Mouse (Mus musculus) Patski (cell line): ENCODE measurements around the gene Gm4969. TPM values are rescaled to one million over a fixed set of nuclear protein-coding genes. Genes with fewer than 3 reads are reported as not detected.
"Not testable (repeated sequence)": the region's sequence is repeated elsewhere in the genome, so short reads cannot be mapped to it uniquely, and the experiment has no call there.

Experiments
- ATAC-seq: fragments of 100-300 bp; one replicate; pipeline ENCODE4 v1.8.0; 2021
- CTCF ChIA-PET: fragments of 350-600 bp; sonication (Branson Sonifier 250); formaldehyde crosslinking; loops from one replicate; lab custom pipeline; 2022; ENCODE audit warnings: inconsistent platforms; lab: Charles Lee
- POLR2A ChIA-PET: fragments of 350-600 bp; sonication (Branson Sonifier 250); formaldehyde crosslinking; loops from one replicate; lab custom pipeline; 2022; ENCODE audit warnings: antibody characterized with exemption, inconsistent platforms; lab: Charles Lee
- DNase-seq: peaks from one replicate; pipeline ENCODE4 v3.0.0-alpha.2; 2011; ENCODE audit warnings: low read depth, low spot score
- H3K27me3 ChIP-seq: fragments of 371-371 bp; one replicate; pipeline ENCODE4 v1.5.1; 2021
- CTCF ChIP-seq: fragments of 100-300 bp; IDR thresholded peaks from one replicate; pipeline ENCODE4 v1.5.1; 2021
- in situ Hi-C: fragments of 300-500 bp; cut with MboI; formaldehyde crosslinking; loops from 3 replicates; pipeline ENCODE4 v1.11.1; 2018; ENCODE audit warnings: low pct_unique_long_range_greater_than_20kb, mixed read lengths
- polyA plus RNA-seq: library from polyadenylated mRNA; unstranded; gene quantifications from one replicate; pipeline ENCODE4 v1.2.3, GENCODE M21; 2021

The Gm4969 gene
- polyA plus RNA-seq, 1 experiment from 2014 or later, result 0.03 TPM

- ChIA-PET POLR2A (interaction anchor here (3.7 kb wide), 1 partner anchor 16 kb away, joined by 36 read pairs; the partner anchor contains the start of gene Six5), CTCF (interaction anchor here (1.4 to 13.4 kb wide), 2 partner anchors 10 to 21 kb away, joined by 4 to 238 read pairs; partner anchors contain the start of genes Dmpk and Six5)
- TF ChIP-seq CTCF, result no peak
- in situ Hi-C loops, result no loop called here
- ATAC-seq (no peak), DNase-seq (no peak)
- H3K27me3 ChIP-seq, result no peaks in the 10 kb centered on the region
These were observed 40.4 kb downstream of the Gm4969 start for GRCm38 (mm10) chr7:19077761-19078160.

GRCm38 (mm10) chr7:19076586-19076991 is 41.6 kb downstream of the Gm4969 start:
- POLR2A ChIA-PET, result interaction anchor here (0.6 to 3.7 kb wide), 5 partner anchors 8 to 34 kb away, joined by 5 to 36 read pairs (median 9); partner anchors contain the start of gene Six5
- CTCF ChIA-PET, result interaction anchor here (13.4 kb wide), 1 partner anchor 12 kb away, joined by 238 read pairs; the partner anchor contains the start of genes Dmpk and Six5
- H3K27me3 ChIP-seq, result no peaks in the 10 kb centered on the region
- ATAC-seq (peak; percentile 33), DNase-seq (no peak)
- TF ChIP-seq CTCF, result no peak
- in situ Hi-C loops, result no loop called here

DNA sequence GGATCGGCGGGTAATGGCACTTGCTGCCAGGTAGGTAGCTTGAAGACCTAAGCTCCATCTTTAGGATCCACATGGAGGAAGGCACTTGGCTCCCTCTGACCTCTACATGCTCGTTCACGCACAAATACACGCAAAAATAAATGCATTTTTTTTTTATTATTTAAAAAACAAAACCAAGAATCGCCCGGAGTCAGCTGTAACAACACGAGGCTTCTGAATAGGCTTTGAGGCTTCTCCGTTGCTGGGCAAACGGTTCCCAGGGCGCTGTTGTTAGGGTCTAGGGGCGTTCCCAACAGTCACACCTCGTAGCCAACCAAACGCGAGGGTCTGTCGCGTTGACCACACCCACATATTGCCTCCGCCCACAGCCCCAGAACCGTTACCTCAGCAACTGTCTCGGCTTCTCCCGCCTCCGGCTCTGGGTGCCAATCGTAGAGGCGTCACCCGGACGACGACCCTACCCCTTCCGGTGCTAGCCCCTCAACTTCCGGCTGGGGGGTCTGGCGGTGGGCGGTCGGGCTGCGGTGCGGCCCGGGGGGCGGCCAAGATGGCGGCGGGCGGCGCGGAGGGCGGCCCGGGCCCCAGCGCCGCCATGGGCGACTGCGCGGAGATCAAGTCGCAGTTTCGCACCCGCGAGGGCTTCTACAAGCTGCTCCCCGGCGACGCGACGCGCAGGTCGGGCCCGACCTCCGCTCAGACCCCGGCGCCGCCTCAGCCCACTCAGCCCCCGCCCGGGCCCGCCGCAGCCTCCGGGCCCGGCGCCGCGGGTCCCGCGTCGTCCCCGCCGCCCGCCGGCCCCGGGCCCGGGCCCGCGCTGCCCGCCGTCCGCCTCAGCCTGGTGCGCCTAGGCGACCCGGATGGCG is 42.2 kb downstream of the Gm4969 start, which contains the start of gene Dmwd:
TSS of gene Dmwd (plus strand) at position 505 of the 863 bp plus-strand sequence.
- no peaks in the 10 kb centered on the region for H3K27me3 ChIP-seq
- no peak for TF ChIP-seq CTCF
- in situ Hi-C loops, result no loop called here
- ATAC-seq (peak; percentile 95), DNase-seq (peak; percentile 88)
- ChIA-PET CTCF (interaction anchor here (13.4 kb wide), 1 partner anchor 12 kb away, joined by 238 read pairs; the partner anchor contains the start of genes Dmpk and Six5), POLR2A (interaction anchor here (0.6 to 3.7 kb wide), 6 partner anchors 8 to 34 kb away, joined by 4 to 36 read pairs (median 7); partner anchors contain the start of genes Dmpk and Six5)

DNA sequence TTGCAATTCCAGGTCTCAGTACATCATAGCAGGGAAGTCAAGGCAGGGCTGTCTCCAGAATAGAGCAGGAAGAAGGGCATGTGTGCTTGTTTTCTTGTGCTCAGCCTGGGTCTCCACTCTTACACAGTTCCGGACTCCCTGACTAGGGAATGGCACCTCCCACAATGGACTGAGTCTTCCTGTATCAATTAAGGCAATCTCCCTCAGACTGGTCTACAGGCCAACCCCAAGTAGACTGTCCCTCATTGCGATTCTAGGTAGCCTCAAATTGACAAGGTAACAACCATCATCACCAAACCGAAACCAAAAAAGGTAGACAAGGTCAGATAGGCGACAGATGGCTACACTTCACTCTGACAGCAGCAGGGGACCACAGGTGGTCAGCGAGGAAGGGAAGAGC is 42.9 kb downstream of the Gm4969 start:
- ChIA-PET CTCF (interaction anchor here (13.4 kb wide), 1 partner anchor 13 kb away, joined by 238 read pairs; the partner anchor contains the start of genes Dmpk and Six5), POLR2A (interaction anchor here (1.1 to 3.7 kb wide), 4 partner anchors 8 to 18 kb away, joined by 4 to 36 read pairs (median 10); partner anchors contain the start of genes Dmpk and Six5)
- no peaks in the 10 kb centered on the region for H3K27me3 ChIP-seq
- DNase-seq, result no peak
- no peak for TF ChIP-seq CTCF
- in situ Hi-C loops, result no loop called here
- no peak for ATAC-seq

DNA sequence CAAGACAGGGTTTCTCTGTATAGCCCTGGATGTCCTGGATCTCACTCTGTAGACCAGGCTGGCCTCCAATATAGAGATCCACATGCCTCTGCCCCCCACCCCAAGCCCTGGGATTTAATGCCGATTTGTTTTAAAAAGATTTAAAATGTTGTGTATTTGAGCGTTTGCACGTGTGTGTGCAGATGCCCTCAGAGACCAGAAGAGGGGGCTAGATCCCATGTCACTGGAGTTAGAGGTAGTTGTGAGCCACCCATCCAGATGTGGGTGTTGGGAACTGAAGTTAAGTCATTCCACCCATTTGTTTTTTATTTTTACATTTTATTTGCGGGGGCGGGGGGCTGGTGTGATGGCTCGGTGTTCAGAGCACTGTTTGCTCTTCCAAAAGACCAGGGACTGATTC is 43.7 kb downstream of the Gm4969 start:
- in situ Hi-C loops, result no loop called here
- TF ChIP-seq CTCF, result no peak
- H3K27me3 ChIP-seq, result no peaks in the 10 kb centered on the region
- CTCF ChIA-PET, result interaction anchor here (13.4 kb wide), 1 partner anchor 14 kb away, joined by 238 read pairs; the partner anchor contains the start of genes Dmpk and Six5
- ATAC-seq (no peak), DNase-seq (no peak)
- POLR2A ChIA-PET, result interaction anchor here (0.6 kb wide), 1 partner anchor 13 kb away, joined by 3 read pairs; no protein-coding TSS in a partner anchor

GRCm38 (mm10) chr7:19073504-19073903 is 44.7 kb downstream of the Gm4969 start:
- in situ Hi-C loops, result no loop called here
- ATAC-seq (no peak), DNase-seq (no peak)
- TF ChIP-seq CTCF, result no peak
- no peaks in the 10 kb centered on the region for H3K27me3 ChIP-seq
- POLR2A ChIA-PET, result interaction anchor here (1.4 kb wide), 1 partner anchor 18 kb away, joined by 4 read pairs; no protein-coding TSS in a partner anchor
- CTCF ChIA-PET, result interaction anchor here (13.4 kb wide), 1 partner anchor 15 kb away, joined by 238 read pairs; the partner anchor contains the start of genes Dmpk and Six5

DNA sequence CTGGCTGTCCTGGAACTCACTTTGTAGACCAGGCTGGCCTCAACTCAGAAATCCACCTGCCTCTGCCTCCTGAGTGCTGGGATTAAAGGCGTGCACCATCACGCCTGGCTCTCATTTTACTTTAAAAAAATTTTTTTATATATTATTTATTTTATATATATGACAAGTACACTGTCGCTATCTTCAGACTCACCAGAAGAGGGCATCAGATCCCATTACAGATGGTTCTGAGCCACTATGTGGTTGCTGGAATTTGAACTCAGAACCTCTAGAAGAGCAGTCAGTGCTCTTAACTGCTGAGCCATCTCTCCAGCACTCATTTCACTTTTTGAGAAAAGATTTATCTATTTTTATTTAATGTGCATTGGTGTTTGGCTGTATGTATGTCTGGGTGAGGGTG is 47.1 kb downstream of the Gm4969 start:
- ATAC-seq, in situ Hi-C loops, H3K27me3 ChIP-seq, DNase-seq, POLR2A ChIA-PET: not testable (repeated sequence)
- CTCF ChIA-PET, result interaction anchor here (1.1 to 13.4 kb wide), 4 partner anchors 15 to 43 kb away, joined by 3 to 238 read pairs (median 5); partner anchors contain the start of genes Dmpk and Six5

DNA sequence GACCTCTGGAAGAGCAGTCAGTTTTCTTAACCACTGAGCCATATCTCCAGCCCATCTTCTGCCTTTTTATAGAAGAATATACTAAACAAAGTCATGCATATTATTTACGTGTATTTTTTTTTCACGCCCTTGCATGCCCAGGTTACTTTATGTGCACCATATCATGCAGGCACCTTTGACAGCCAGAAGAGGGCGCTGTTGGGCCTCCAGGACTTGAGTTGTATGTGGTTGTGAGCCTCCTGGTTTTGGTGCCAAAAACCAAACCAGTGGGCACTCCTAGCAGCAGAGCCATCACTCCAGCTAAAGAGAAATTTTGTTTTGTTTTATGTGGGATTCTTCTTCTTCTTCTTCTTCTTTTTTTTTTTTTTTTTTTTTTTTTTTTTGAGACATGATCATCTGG is 48.7 kb downstream of the Gm4969 start:
- ChIA-PET CTCF (interaction anchor here (2.3 to 13.4 kb wide), 2 partner anchors 19 to 45 kb away, joined by 7 to 238 read pairs; partner anchors contain the start of genes Dmpk and Six5), POLR2A (no interaction called here)
- in situ Hi-C loops, result no loop called here
- peaks cover 9% of the 10 kb centered on the region for H3K27me3 ChIP-seq
- no peak for DNase-seq
- TF ChIP-seq CTCF, result peak; percentile 70
- no peak for ATAC-seq

DNA sequence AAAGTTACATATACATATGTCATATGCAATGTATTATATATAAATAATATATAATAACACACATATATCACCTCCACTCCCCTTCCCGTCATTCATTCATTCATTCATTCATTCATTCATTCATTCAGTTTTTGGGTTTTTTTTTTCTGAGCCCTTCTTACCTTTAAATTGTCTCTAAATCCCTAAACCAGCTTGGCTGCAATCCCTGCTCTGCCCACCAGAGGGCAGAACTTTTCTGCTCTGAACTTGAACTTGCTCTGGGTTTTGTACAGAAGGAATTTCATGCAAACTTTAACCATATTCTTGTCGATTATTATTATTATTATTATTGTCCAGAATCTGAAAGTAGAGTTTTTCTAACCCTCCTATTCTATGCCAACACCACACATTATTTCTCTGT is 49.5 kb downstream of the Gm4969 start:
- no peak for DNase-seq
- in situ Hi-C loops, result no loop called here
- POLR2A ChIA-PET, result no interaction called here
- CTCF ChIA-PET, result interaction anchor here (0.7 to 13.4 kb wide), 4 partner anchors 9 to 73 kb away, joined by 3 to 238 read pairs (median 5); partner anchors contain the start of genes Dmpk and Six5
- H3K27me3 ChIP-seq, result peaks cover 9% of the 10 kb centered on the region
- TF ChIP-seq CTCF, result peak; percentile 77
- ATAC-seq, result no peak

DNA sequence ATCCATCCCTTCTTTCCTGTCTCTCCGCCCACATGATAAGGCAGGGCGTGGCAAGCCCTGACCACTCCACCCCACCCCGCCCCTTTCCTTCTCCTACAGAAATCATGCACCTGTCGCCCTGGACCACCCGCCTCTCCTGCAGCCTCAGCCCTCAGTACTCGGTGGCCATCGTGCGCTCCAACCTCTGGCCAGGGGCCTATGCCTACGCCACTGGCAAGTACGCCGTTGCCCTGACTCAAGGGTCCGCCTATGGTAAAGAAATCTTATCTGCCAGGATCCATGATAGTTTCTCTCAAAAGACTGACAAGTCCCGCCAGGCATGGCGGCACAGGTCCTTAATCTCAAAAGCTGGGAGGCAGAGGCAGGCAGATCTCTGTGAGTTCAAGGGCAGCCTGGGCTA is 50.2 kb downstream of the Gm4969 start:
- no peak for DNase-seq
- ChIA-PET POLR2A (no interaction called here), CTCF (interaction anchor here (0.7 to 13.4 kb wide), 2 partner anchors 8 to 20 kb away, joined by 3 to 238 read pairs; partner anchors contain the start of genes Dmpk and Six5)
- no peak for ATAC-seq
- in situ Hi-C loops, result no loop called here
- TF ChIP-seq CTCF, result no peak
- H3K27me3 ChIP-seq, result peaks cover 9% of the 10 kb centered on the region
